Mouse (Mus musculus) CH12.LX (cell line): ENCODE data around the gene Txndc2.

Experiments used
- E2F4 ChIP-seq: IDR thresholded peaks from 2 replicates; pipeline ENCODE4 v1.6.1; 2011; ENCODE audit warnings: low read depth, low read length, improper control_type of control experiment; ENCODE audit not compliant: insufficient replicate concordance
- KAT2A ChIP-seq: IDR thresholded peaks from 2 replicates; pipeline ENCODE4 v1.6.1; 2012; ENCODE audit warnings: low read length, improper control_type of control experiment, inconsistent platforms; ENCODE audit not compliant: insufficient replicate concordance

DNA sequence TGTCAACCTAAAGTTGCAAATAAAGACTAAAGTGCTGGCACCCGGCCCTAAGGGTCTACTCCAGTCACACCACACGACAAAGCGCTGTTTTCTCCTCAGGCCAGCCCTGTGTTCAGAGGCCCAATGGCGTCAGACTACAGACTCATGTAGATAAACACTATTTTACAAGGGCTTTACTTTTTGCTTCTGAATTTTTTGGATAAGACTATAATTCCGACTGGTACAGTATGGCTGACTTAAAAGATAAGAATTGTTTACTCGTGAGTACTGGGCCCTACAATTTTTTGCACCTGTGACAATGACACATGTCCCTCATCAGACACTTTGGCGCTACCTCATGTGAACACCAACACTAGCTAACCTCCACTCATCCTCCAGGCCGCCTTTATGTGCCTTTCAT is 14.1 kb upstream of the Txndc2 start:
- no peak for TF ChIP-seq KAT2A
- no peak for TF ChIP-seq E2F4
